Mouse (Mus musculus): Measurements from ENCODE around the gene Rnpepl1.

- TF ChIP-seq CTCF (IDR thresholded peaks at IDR 0.05; ENCODE audit: borderline replicate concordance, insufficient read depth, low read length) (no peak), POLR2A (IDR thresholded peaks at IDR 0.05; ENCODE audit: low read depth, low read length) (no peak)
Observed at GRCm38 (mm10) chr1:92902786-92903185, 7.8 kb upstream of the Rnpepl1 start, which contains the start of gene Ankmy1.
